Mouse (Mus musculus) neural tube, embryonic 13.5 days (tissue): ENCODE results near the gene Sfn. TPM values are rescaled to one million over a fixed set of nuclear protein-coding genes. Genes with fewer than 3 reads are reported as not detected.

Experiments
- microRNA-seq: library from miRNA; unstranded; fragments of <30 nt; microRNA quantifications from one replicate; pipeline ENCODE4, GENCODE M21; 2016
- polyA plus RNA-seq: library from polyadenylated mRNA; unstranded; fragments of >200 nt; fragmentation: Nextera tagmentation; extraction: Ambion mirVana; gene quantifications from 2 replicates; pipeline ENCODE4 v1.2.1, GENCODE M21; 2015

The Sfn gene
- polyA plus RNA-seq, 1 experiment from 2014 or later, result 1.0 TPM

Small RNAs within 50 kb of the gene (microRNA-seq; reads per million reads assigned to microRNA genes)
- not detected for gene Gm23158

Other genes with a start within 250 kb of the Sfn start
- 21.9 and 24.3 TPM in 2 replicates for gene Wdtc1, start 248.7 kb downstream of the Sfn start, polyA plus RNA-seq
- gene Slc9a1, start 232.5 kb downstream of the Sfn start, polyA plus RNA-seq, result 7.0 and 7.1 TPM in 2 replicates
- gene Tent5b, start 122.0 kb downstream of the Sfn start, polyA plus RNA-seq, result 0.14 and 0.33 TPM in 2 replicates
- 5.0 and 6.7 TPM in 2 replicates for gene Trnp1, start 103.6 kb downstream of the Sfn start, polyA plus RNA-seq
- gene Kdf1, start 83.2 kb downstream of the Sfn start, polyA plus RNA-seq, result 0.15 and 0.39 TPM in 2 replicates
- 244 and 267 TPM in 2 replicates for gene Nudc, start 56.2 kb downstream of the Sfn start, polyA plus RNA-seq
- gene Nr0b2, start 48.8 kb downstream of the Sfn start, polyA plus RNA-seq, result not detected in 2 replicates
- gene Gpatch3, start 27.4 kb downstream of the Sfn start, polyA plus RNA-seq, result 7.0 and 7.8 TPM in 2 replicates
- 17.7 TPM in 2 replicates for gene Gpn2, start 17.8 kb downstream of the Sfn start, polyA plus RNA-seq
- gene Zdhhc18, start 48.0 kb upstream of the Sfn start, polyA plus RNA-seq, result 2.8 and 4.3 TPM in 2 replicates
- gene Pigv, start 70.5 kb upstream of the Sfn start, polyA plus RNA-seq, result 12.3 and 14.2 TPM in 2 replicates
- 31.8 and 37.3 TPM in 2 replicates for gene Arid1a, start 154.6 kb upstream of the Sfn start, polyA plus RNA-seq